Mouse (Mus musculus): Measurements from ENCODE around the gene 4930404N11Rik.

The 4930404N11Rik gene

GRCm38 (mm10) chr10:81328386-81328785 lies 37.2 kb downstream of the 4930404N11Rik start, which contains the start of gene Tbxa2r:
Gene Tbxa2r (plus strand): TSS chr10:81328731.
- no peak for DNase-seq (ENCODE audit: low read depth, low spot score)

DNA sequence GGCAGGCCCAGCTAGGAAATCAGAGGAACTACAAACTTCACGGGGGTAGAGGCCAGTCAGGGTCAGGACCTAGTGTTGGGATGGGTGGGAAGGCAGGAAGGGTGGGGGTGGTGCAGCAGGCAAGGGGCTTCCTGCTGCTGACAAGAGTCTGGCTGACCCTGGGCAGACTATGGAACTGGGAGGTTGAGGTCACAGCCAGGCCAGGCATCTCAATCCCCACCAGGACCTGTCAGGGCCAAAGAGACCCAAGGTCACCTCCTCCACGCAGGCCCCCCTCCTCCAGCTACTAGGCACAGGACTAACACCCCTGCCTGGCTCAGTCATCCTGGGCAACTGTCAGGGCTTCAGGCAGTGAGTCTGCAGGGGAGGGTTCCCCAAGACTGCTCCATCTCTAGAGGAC lies 37.7 kb downstream of the 4930404N11Rik start:
- DNase-seq (ENCODE audit: low read depth, low spot score), result no peak

GRCm38 (mm10) chr10:81326858-81327257 lies 38.8 kb downstream of the 4930404N11Rik start:
- no peak for DNase-seq (ENCODE audit: low read depth, low spot score)

- DNase-seq (ENCODE audit: low read depth, low spot score), result no peak
Measured at GRCm38 (mm10) chr10:81325781-81326180, 39.8 kb downstream of the 4930404N11Rik start.

- DNase-seq (ENCODE audit: low read depth, low spot score), result no peak
Measured at GRCm38 (mm10) chr10:81325176-81325575, 40.4 kb downstream of the 4930404N11Rik start.

DNA sequence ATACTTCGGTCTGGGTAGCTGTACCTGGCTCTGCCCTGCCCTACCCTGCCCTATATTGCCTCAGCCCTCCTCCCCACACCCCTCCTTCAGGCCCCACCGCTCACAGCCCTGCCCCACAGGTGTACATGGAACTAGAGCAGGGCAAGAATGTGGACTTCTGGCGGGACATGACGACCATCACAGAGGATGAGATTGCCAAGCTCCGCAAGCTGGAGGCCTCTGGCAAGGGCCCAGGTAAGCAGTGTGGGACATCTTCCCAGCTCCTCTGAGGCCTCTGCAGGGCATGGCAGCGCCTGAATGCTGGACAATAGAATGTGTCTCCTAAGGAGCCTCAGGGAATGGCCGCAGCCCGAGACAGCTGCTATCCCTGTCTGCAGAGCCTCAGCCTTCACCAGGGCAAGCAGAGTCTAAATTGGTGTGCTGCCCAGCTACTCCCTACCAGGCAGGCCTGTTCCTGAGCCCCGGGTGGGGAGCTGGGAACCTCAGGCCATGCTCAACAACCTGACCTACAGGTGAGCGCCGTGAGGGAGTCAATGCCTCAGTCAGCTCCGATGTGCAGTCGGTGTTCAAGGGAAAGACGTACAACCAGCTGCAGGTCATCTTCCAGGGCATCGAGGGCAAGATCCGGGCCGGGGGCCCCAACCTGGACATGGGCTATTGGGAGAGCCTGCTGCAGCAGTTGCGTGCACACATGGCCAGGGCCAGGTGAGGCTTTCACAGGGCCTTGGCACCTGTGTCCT lies 41.7 kb downstream of the 4930404N11Rik start:
- no peak for DNase-seq (ENCODE audit: low read depth, low spot score)

GRCm38 (mm10) chr10:81323141-81323775 lies 42.4 kb downstream of the 4930404N11Rik start:
- DNase-seq (ENCODE audit: low read depth, low spot score), result no peak

DNA sequence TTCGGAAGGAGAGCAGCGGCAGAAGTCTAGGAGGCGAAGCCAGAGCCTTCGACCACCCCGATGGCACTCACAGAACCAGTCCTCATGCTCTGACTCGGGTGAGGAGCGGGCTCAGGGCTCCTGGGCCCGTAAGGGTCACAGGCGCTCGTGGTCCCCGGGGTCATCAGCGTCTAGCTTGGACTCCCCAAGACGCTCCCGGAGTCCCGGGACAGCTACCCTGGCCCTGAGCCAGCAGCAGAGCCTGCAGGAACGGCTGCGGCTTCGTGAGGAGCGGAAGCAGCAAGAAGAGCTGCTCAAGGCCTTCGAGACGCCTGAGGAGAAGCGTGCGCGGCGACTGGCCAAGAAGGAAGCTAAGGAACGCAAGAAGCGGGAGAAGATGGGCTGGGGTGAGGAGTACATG lies 43.2 kb downstream of the 4930404N11Rik start:
- no peak for DNase-seq (ENCODE audit: low read depth, low spot score)

DNA sequence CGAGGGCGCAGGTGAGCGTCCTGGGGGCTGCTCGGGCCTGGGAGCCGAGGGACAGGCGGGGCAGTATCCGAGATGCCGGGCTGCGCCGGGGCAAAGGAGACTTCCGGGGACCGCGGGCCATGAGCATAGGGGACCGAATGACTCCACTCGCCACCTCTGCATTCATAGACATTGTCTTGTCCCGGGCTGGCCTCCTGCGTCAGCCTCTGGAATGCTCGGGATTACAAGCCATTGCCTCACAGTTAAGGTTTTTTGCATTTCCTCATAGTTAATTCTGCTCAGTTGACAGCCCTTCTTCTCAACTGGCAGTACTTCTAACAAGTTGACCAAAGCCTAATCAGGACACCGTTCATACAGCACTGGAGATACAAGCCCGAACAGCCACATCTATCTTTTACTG lies 44.2 kb downstream of the 4930404N11Rik start:
- no peak for DNase-seq (ENCODE audit: low read depth, low spot score)

DNA sequence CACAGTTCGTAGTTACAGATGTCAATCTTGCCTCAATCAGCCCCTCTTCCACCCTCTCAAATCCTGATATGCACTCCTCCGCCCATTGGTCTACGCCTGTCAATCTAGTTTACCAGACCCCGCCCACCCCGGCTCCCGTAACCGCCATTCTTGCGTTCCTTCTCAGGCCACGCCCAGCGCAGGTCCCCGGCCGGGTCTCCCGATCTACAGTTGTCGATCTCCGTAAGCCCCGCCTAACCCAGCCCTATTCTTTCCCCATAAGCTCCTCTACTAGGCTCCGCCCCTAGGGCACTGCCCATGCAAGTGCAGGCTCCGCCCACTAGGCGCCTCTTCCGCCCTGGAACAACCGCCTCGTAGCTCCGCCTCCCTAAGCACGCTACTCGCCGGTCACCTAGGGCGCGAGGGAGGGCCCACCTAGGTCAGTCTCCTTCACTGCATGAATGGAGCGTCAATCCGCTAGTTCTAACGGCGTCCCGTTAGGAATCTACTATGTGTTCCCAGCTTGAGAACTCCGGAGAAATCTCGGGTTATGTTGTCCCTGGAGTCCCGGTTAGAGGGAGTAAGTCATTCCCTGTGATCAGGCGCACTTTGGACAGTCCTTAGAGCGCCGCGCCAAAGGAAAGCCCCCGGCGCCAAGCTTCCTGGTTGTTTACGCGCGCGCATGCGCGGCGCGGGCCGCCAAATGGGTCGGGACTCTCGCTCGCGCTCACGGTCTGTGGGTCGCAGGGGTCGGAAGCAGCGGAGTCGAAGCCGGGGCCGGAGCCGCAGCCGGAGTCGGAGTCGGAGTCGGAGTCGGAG lies 44.9 kb downstream of the 4930404N11Rik start, which contains the start of gene Cactin:
Cactin (plus strand) TSS at position 554 of the 798 bp plus-strand sequence.
- peak; percentile 100 for DNase-seq (ENCODE audit: low read depth, low spot score)

- DNase-seq (ENCODE audit: low read depth, low spot score), result no peak
Measured at GRCm38 (mm10) chr10:81319741-81320549, 45.7 kb downstream of the 4930404N11Rik start.

DNA sequence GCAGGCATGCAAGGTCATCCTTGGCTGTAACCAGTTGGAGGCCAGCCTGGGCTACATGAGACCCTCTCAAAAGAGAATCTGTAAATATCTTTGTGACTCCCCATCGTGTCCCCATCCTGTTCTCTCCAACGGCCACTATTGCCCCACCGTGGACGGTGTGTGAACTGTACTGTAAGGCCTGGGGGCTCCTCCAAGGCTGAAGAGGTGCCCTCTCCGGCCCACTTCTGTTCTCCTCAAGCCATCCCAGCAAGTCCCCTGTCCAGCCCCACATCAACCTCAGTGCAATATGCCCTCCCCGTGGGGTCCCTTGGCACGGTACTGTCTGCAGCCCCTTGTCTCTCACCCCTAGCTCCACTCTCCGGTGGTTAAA lies 46.3 kb downstream of the 4930404N11Rik start:
- DNase-seq (ENCODE audit: low read depth, low spot score), result no peak

DNA sequence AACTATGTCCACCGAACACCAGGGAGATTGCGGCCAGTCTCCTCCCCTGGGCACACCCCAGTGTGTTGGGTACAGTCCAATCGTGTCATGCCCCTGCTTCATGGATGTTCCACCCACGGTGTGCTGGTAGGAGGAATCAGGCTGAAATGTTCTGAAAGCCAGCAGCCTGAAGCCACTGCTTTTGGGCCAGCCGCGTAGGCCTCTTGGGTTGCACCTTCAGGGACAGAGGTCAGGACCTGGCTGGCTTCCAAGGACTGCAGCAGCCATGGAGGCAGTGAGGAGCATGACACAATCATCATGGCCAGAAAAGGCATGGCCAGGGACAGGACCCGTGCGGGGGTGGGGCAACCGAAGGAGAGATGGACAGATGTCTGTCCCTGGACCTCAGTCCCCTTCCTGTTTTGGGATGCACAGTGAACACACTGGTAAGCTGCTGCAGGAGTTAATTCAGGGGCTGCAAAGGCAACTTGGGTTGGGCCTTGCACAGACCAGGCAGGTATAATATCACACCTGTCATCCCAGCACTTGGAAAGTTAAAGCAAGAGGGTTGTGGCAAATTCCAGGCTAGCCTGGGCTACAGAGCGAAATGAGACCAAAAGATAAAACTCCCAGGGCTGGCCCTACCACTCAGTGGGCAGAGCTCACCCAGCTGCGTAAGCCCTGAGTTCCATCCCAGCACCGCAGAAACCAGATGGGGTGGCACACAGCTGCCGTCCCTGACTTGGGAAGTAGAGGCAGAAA lies 46.9 kb downstream of the 4930404N11Rik start:
- DNase-seq (ENCODE audit: low read depth, low spot score), result peak; percentile 66

GRCm38 (mm10) chr10:81317273-81317672 lies 48.3 kb downstream of the 4930404N11Rik start:
- no peak for DNase-seq (ENCODE audit: low read depth, low spot score)

DNA sequence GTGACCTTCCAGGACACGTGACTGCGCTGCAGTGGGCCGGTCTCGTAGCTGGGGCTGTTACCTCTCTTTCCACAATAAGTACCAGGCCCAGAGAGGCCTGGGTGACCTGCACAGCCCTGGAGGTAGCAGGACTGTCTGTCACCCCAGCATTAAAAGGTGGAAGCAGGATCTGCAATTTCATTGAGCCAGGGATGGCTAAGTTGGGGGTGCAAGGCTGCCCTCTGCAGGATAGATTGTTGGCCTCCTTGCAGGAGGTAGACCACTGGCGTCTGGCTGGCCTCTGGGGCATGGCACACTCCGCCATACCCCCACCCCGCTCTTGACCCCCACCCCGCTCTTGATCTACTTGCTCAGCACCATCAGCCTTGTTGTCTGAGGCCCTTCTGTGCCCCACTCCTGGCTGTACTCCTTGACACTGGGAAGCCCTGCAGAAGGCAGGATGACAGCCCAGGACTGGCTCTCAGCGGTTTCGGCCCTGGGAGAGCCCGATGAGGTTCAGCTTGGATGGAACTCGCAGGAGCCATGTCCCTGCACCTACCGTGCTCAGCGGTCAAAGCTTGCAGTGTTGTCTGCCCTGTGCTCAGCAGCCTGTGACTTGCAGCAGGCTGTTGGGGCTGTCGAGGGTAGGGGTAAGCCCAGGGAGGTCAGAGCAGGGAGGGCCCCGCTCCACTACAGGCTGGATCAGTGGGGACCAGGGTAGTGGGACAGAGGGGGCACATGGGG lies 49.1 kb downstream of the 4930404N11Rik start:
- DNase-seq (ENCODE audit: low read depth, low spot score), result no peak

DNA sequence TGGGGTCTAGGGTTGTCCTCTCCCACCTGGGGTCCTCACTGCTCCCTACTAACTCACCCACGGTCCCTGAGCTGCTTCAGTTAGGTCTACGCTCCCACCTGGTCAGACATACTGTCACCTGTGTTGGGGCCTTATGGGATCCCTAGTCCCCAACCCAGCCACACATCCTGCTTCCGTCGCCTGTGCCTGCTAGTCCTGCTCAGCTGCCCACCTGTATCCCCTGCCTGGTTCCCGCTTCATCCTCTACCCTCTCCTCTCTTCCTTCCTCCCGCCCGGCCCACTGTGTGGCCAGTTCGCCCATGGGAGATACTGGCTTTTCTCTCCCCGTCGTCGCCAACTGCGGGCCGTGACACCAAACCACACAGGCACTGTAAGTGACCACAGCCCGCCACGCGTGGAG lies 50.0 kb downstream of the 4930404N11Rik start:
- no peak for DNase-seq (ENCODE audit: low read depth, low spot score)

DNA sequence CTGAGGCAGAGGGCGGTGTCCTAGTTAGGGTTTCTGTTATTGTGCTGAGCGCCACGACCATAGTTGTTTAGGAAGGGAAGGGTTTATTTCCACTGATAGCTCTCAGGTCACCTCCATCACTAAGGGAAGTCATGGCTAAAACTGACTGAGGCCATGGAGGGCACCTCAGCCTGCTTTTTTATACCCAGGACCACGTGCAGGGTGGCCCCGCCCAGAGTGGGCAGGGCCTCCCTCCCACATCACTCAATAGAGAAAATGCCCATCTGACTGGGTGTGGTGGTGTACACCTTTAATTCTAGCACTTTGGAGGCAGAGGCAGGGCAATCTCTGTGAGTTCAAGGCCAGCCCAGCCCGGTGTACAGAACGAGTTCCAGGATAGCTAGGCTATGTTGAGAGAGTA lies 51.4 kb downstream of the 4930404N11Rik start:
- DNase-seq (ENCODE audit: low read depth, low spot score), result no peak

DNA sequence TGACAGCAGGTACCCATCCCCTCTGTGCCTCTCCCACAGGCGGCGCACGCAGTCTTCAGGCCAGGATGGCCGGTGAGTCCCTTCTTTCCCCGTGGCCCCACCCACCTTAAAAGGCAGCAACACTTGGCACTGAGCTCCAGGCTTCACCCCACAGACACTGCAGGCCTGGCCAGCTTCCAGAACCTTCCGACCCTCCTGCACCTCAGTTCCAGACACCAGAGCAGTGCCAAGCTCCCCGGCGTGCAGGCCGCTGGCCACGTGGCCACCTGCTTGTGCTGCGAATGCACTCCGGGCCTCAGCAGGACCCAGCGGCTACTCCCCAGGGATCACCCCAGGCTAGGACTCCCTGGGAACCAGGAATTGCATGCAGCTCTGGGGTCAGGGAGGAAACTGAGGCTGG lies 52.0 kb downstream of the 4930404N11Rik start:
- DNase-seq (ENCODE audit: low read depth, low spot score), result no peak

All from skeletal muscle tissue, adult 2 months (tissue).